Mouse (Mus musculus) adrenal gland, adult 2 months (tissue): ENCODE data around the gene Edn1. TPM values are rescaled to one million over a fixed set of nuclear protein-coding genes. Genes with fewer than 3 reads are reported as not detected.

Experiments used
- DNase-seq: peaks from one replicate; pipeline ENCODE4 v3.0.0; 2021
- polyA plus RNA-seq: library from polyadenylated mRNA; depleted of rRNA; stranded (reverse); fragments of >200 nt; gene quantifications from 2 replicates; pipeline ENCODE4 v1.2.3, GENCODE M21; 2012; rRNA removed
- total RNA-seq, 2 experiments: library from RNA; stranded (reverse); gene quantifications; 2 replicates each; pipeline ENCODE4 v1.2.3; 2021

Edn1 gene
- total and polyA plus RNA-seq, 3 experiments, result 0.30 to 1.6 (median 1.1) TPM

DNA sequence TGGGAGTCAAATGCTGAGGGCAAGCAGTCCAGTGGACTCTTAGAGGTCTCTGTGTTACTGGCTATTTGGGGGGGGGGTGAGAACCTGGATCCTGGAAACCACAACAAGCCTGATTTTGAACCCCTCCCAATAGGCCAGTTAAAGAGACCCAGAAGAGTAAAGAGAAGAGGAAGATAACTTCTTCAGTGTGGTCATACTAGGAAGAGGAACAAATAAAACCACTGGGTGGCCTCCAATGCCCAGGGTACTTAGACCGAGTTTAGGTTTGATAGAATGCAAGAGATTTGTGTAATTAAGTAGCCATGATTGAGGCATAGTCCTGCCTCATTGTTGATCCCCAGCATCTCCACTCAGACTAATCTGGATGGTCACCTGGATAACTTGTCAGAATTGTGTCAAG lies 14.4 kb downstream of the Edn1 start:
- no peak for DNase-seq

DNA sequence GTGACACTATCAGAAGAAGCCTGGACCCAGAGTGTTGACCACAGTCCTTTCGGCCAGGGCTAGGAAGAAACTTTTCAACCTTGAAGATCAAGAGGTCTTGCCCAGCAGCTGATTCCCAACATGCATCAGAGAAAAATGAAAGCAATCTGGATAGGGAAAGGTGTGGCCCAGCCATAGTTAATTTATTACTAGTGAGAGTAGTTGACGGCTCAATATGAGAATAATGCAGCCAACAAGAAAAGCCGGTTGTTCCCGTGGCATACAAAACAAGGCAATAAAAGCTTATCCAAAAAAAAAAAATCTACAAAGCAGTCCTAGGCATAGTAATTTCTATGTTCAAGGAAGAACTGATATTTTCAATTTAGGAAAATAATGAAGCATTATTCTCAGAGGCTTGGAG lies 16.5 kb downstream of the Edn1 start:
- no peak for DNase-seq

DNA sequence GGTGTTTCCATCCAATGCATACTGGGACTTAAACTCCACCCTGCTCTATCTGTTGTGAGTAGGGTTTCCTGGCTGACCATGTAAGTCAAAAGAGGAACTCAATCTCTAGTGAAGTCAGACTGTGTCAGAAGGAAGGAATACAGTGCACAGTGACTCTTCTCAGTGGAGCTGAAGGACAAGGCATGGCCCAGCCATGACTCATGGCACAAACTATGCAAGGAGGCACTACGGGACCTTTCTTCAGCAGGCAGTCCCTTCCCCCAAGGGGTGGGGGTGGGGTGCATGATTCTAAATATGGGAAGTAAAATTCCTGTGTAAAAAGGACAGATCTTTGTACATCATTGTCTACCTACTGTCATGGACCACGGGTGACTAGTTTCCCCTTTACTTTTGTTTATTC lies 27.3 kb downstream of the Edn1 start:
- DNase-seq, result peak; percentile 62

- no peak for DNase-seq
These were observed 29.8 kb downstream of the Edn1 start for GRCm38 (mm10) chr13:42331104-42331503.

DNA sequence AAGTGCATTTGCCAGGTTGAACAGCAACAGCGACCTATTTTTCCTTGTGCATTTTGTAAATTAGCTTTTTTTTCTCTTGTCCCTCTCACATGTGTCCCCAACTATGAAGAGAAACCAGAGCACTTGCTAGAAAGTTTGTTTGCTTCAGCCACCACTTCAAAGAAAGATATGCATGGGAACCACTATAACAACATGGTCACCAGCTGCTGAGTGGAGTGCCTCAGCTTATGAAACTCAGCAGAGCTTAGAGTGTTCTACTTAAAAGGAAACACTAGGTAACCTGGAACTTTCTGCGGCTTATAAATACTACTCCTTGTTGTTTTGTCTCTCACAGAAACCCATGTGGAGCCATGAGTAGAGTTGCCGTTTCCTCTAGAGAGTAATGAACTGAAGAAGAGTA lies 33.7 kb downstream of the Edn1 start:
- no peak for DNase-seq

- no peak for DNase-seq
These were observed 35.1 kb downstream of the Edn1 start for GRCm38 (mm10) chr13:42336414-42336813.

DNA sequence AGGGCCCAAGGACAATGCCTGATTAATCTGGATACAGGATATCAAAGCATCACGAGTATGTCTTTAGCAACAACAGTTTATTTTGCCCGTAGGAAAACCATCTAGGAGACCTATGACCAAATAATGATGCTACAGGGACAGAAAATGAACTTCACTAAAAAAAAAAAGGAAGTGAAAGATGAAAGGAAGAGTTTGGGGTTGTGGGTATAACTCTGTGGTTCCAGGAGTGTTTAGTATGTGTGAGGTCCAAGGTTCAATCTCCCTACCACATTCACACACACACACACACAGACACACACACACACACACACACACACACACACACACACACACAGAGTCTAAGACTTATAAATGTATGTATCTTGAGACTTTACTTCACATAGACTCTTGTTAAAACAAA lies 35.8 kb downstream of the Edn1 start:
- DNase-seq, result no peak

GRCm38 (mm10) chr13:42339466-42339865 lies 38.2 kb downstream of the Edn1 start:
- no peak for DNase-seq

DNA sequence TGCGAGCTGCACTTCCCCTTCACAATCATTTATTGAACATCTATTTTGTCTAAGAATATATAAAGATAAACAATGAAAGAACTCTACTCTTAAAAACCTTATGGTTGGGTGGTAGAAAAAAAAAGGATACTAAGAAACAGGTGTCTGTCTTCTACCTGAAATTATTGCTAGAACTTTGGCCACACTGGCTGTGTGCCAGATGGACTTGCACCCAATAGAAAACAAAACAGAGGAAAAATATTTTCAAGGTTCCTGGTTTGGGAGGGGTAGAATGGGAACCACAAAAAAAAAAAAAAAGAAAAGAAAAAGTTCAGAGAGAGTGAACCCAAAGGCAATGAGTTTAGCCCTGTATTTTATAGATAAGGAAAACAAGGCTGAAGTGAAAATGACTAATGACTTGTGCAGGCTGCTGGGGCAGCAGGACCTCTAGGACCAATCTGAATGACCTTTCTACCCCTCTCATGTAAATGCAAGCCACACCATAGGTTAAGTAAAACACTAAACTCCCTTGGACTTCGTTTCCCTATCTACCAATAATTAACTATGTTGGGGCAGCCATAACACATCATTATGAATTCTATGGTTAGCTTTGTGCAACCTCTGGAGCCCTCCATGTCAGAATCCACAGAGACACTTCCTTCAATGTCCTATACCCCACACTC lies 40.7 kb downstream of the Edn1 start:
- DNase-seq, result no peak

DNA sequence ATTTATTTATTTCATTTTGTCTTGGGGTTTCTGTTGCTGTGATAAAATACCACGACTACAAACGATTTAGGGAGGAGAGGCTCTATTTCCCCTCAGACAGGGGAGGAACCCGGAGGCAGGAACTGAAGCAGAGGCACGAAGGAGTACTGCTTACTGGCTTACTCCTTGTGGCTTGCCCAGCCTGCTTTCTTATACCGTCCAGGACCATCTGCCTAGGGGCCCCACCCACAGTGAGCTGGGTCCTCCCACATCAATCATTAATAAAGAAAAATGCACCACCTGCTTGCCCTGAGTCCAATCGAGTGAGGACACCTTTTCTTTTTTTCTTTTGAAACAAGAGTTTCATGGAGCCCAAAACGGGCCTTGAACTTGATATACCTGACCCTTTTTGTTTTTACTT lies 44.2 kb downstream of the Edn1 start:
- DNase-seq, result no peak

GRCm38 (mm10) chr13:42346414-42346813 lies 45.1 kb downstream of the Edn1 start:
- no peak for DNase-seq

- no peak for DNase-seq
These were observed 50.4 kb downstream of the Edn1 start for GRCm38 (mm10) chr13:42351675-42352074.

Other genes with a start within 250 kb of the Edn1 start
- 10 to 100 TPM; 25.7 to 34.4 TPM for gene Hivep1, start 249.5 kb upstream of the Edn1 start, total RNA-seq
- gene Hivep1, start 249.5 kb upstream of the Edn1 start, polyA plus RNA-seq, result 17.8 and 21.8 TPM in 2 replicates